Mouse (Mus musculus): ENCODE results near the gene Tinagl1. TPM values are rescaled to one million over a fixed set of nuclear protein-coding genes. Genes with fewer than 3 reads are reported as not detected.

The Tinagl1 gene
- polyA plus RNA-seq, 1 experiment: 1.6 TPM

- Histone ChIP-seq H3K79me2 (ENCODE audit: control insufficient read depth, insufficient read depth) (no peaks in the 10 kb centered on the region), H3K27me3 (ENCODE audit: control insufficient read depth, insufficient read depth, insufficient read length) (no peaks in the 10 kb centered on the region), H3ac (ENCODE audit: control insufficient read depth, insufficient read length) (no peak overlapping the region), H3K4me2 (ENCODE audit: low read depth) (peak overlapping the region; percentile 27), H3K36me3 (ENCODE audit: control insufficient read depth, insufficient read depth) (no peaks in the 10 kb centered on the region), H3K4me3 (no peak overlapping the region)
- TF ChIP-seq USF1 (IDR thresholded peaks at IDR 0.05; ENCODE audit: low read depth) (no peak), TCF12 (IDR thresholded peaks at IDR 0.05; ENCODE audit: insufficient read depth, poor library complexity, severe bottlenecking) (no peak), TCF3 (IDR thresholded peaks at IDR 0.05; ENCODE audit: insufficient read length, low read depth) (no peak)
These were observed 7.1 kb downstream of the Tinagl1 start for GRCm38 (mm10) chr4:130167814-130168213.

GRCm38 (mm10) chr4:130167321-130167720 lies 7.6 kb downstream of the Tinagl1 start:
- H3K79me2 ChIP-seq (ENCODE audit: control insufficient read depth, insufficient read depth): no peaks in the 10 kb centered on the region

GRCm38 (mm10) chr4:130166592-130166991 lies 8.3 kb downstream of the Tinagl1 start:
- TF ChIP-seq TCF3 (IDR thresholded peaks at IDR 0.05; ENCODE audit: insufficient read length, low read depth) (no peak), MYOD1 (IDR thresholded peaks at IDR 0.05; ENCODE audit: control insufficient read depth in 1 of 3, insufficient read length in 2 of 3, low read depth in 2 of 3) (no peak), E2F4 (IDR thresholded peaks at IDR 0.05; ENCODE audit: insufficient read depth) (no peak), POLR2A (IDR thresholded peaks at IDR 0.05; ENCODE audit: insufficient read length, low read depth) (no peak), MAX (IDR thresholded peaks at IDR 0.05; ENCODE audit: low read depth) (no peak), TCF12 (IDR thresholded peaks at IDR 0.05; ENCODE audit: insufficient read depth, poor library complexity, severe bottlenecking) (no peak), SRF (IDR thresholded peaks at IDR 0.05; ENCODE audit: control insufficient read depth, insufficient read length, low read depth) (no peak), POLR2AphosphoS2 (IDR thresholded peaks at IDR 0.05; ENCODE audit: insufficient read length, low read depth) (no peak), USF1 (IDR thresholded peaks at IDR 0.05; ENCODE audit: low read depth) (no peak), CEBPB (IDR thresholded peaks at IDR 0.05; ENCODE audit: insufficient read depth, poor library complexity, severe bottlenecking) (no peak), MYOG (IDR thresholded peaks at IDR 0.05; ENCODE audit: control insufficient read depth in 1 of 3, insufficient read depth in 1 of 3, insufficient read length in 2 of 3, low read depth in 2 of 3) (no peak), REST (IDR thresholded peaks at IDR 0.05; ENCODE audit: insufficient read depth, insufficient read length) (no peak)

More at GRCm38 (mm10) chr4:130167321-130167720, 7.6 kb downstream of the Tinagl1 start:
- Histone ChIP-seq H3K27me3 (ENCODE audit: control insufficient read depth, insufficient read depth, insufficient read length) (no peaks in the 10 kb centered on the region), H3K36me3 (ENCODE audit: control insufficient read depth, insufficient read depth) (no peaks in the 10 kb centered on the region), H3K4me3 (no peak overlapping the region), H3ac (ENCODE audit: control insufficient read depth, insufficient read length) (no peak overlapping the region), H3K4me2 (ENCODE audit: low read depth) (no peak overlapping the region)
- TF ChIP-seq TCF3 (IDR thresholded peaks at IDR 0.05; ENCODE audit: insufficient read length, low read depth) (no peak), MYOD1 (IDR thresholded peaks at IDR 0.05; ENCODE audit: control insufficient read depth in 1 of 3, insufficient read length in 2 of 3, low read depth in 2 of 3) (no peak), POLR2A (IDR thresholded peaks at IDR 0.05; ENCODE audit: insufficient read length, low read depth) (no peak), E2F4 (IDR thresholded peaks at IDR 0.05; ENCODE audit: insufficient read depth) (no peak), REST (IDR thresholded peaks at IDR 0.05; ENCODE audit: insufficient read depth, insufficient read length) (no peak), USF1 (IDR thresholded peaks at IDR 0.05; ENCODE audit: low read depth) (no peak), MYOG (IDR thresholded peaks at IDR 0.05; ENCODE audit: control insufficient read depth in 1 of 3, insufficient read depth in 1 of 3, insufficient read length in 2 of 3, low read depth in 2 of 3) (no peak), POLR2AphosphoS2 (IDR thresholded peaks at IDR 0.05; ENCODE audit: insufficient read length, low read depth) (no peak), SRF (IDR thresholded peaks at IDR 0.05; ENCODE audit: control insufficient read depth, insufficient read length, low read depth) (no peak), MAX (IDR thresholded peaks at IDR 0.05; ENCODE audit: low read depth) (no peak), TCF12 (IDR thresholded peaks at IDR 0.05; ENCODE audit: insufficient read depth, poor library complexity, severe bottlenecking) (no peak), CEBPB (IDR thresholded peaks at IDR 0.05; ENCODE audit: insufficient read depth, poor library complexity, severe bottlenecking) (no peak)

DNA sequence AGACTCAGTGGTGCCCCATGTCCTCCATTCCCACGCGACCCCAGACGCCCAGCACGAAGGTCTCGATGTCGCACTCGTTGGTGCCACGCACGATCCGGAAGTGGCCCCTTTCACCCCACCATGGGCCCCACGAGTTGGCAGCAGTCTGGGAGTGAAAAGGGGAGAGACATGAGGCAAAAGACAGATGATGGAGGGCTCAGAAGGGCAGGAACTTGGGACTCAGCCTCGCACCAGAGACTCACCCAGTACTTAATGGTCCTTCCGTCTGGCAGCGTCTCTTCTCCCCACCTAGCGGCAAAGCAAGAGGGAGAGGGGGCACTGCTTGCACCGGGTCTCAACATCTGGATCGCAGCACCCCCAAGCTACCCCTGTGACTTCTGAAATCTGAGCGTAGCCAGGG lies 8.9 kb downstream of the Tinagl1 start:
- Histone ChIP-seq H3K4me2 (ENCODE audit: low read depth) (no peak overlapping the region), H3K36me3 (ENCODE audit: control insufficient read depth, insufficient read depth) (no peaks in the 10 kb centered on the region), H3K79me2 (ENCODE audit: control insufficient read depth, insufficient read depth) (no peaks in the 10 kb centered on the region), H3K27me3 (ENCODE audit: control insufficient read depth, insufficient read depth, insufficient read length) (no peaks in the 10 kb centered on the region), H3ac (ENCODE audit: control insufficient read depth, insufficient read length) (no peak overlapping the region), H3K4me3 (no peak overlapping the region)
- TF ChIP-seq E2F4 (IDR thresholded peaks at IDR 0.05; ENCODE audit: insufficient read depth) (no peak), MYOG (IDR thresholded peaks at IDR 0.05; ENCODE audit: control insufficient read depth in 1 of 3, insufficient read depth in 1 of 3, insufficient read length in 2 of 3, low read depth in 2 of 3) (no peak), MYOD1 (IDR thresholded peaks at IDR 0.05; ENCODE audit: control insufficient read depth in 1 of 3, insufficient read length in 2 of 3, low read depth in 2 of 3) (no peak), SRF (IDR thresholded peaks at IDR 0.05; ENCODE audit: control insufficient read depth, insufficient read length, low read depth) (no peak), USF1 (IDR thresholded peaks at IDR 0.05; ENCODE audit: low read depth) (no peak), TCF3 (IDR thresholded peaks at IDR 0.05; ENCODE audit: insufficient read length, low read depth) (no peak), POLR2AphosphoS2 (IDR thresholded peaks at IDR 0.05; ENCODE audit: insufficient read length, low read depth) (no peak), REST (IDR thresholded peaks at IDR 0.05; ENCODE audit: insufficient read depth, insufficient read length) (no peak), POLR2A (IDR thresholded peaks at IDR 0.05; ENCODE audit: insufficient read length, low read depth) (no peak), MAX (IDR thresholded peaks at IDR 0.05; ENCODE audit: low read depth) (no peak), TCF12 (IDR thresholded peaks at IDR 0.05; ENCODE audit: insufficient read depth, poor library complexity, severe bottlenecking) (no peak), CEBPB (IDR thresholded peaks at IDR 0.05; ENCODE audit: insufficient read depth, poor library complexity, severe bottlenecking) (no peak)

More at GRCm38 (mm10) chr4:130166592-130166991, 8.3 kb downstream of the Tinagl1 start:
- Histone ChIP-seq H3K4me3 (no peak overlapping the region), H3ac (ENCODE audit: control insufficient read depth, insufficient read length) (no peak overlapping the region), H3K36me3 (ENCODE audit: control insufficient read depth, insufficient read depth) (no peaks in the 10 kb centered on the region), H3K27me3 (ENCODE audit: control insufficient read depth, insufficient read depth, insufficient read length) (no peaks in the 10 kb centered on the region), H3K79me2 (ENCODE audit: control insufficient read depth, insufficient read depth) (no peaks in the 10 kb centered on the region), H3K4me2 (ENCODE audit: low read depth) (no peak overlapping the region)

GRCm38 (mm10) chr4:130164121-130164520 lies 10.8 kb downstream of the Tinagl1 start:
- Histone ChIP-seq H3ac (ENCODE audit: control insufficient read depth, insufficient read length) (no peak overlapping the region), H3K4me2 (ENCODE audit: low read depth) (no peak overlapping the region), H3K27me3 (ENCODE audit: control insufficient read depth, insufficient read depth, insufficient read length) (no peaks in the 10 kb centered on the region), H3K79me2 (ENCODE audit: control insufficient read depth, insufficient read depth) (no peaks in the 10 kb centered on the region), H3K4me3 (no peak overlapping the region), H3K36me3 (ENCODE audit: control insufficient read depth, insufficient read depth) (no peaks in the 10 kb centered on the region)
- no peak for TF ChIP-seq MYOG (IDR thresholded peaks at IDR 0.05; ENCODE audit: control insufficient read depth in 1 of 3, insufficient read depth in 1 of 3, insufficient read length in 2 of 3, low read depth in 2 of 3)
- TF ChIP-seq TCF12 (IDR thresholded peaks at IDR 0.05; ENCODE audit: insufficient read depth, poor library complexity, severe bottlenecking): no peak
- no peak for TF ChIP-seq USF1 (IDR thresholded peaks at IDR 0.05; ENCODE audit: low read depth)
- no peak for TF ChIP-seq MYOD1 (IDR thresholded peaks at IDR 0.05; ENCODE audit: control insufficient read depth in 1 of 3, insufficient read length in 2 of 3, low read depth in 2 of 3)
- TF ChIP-seq MAX (IDR thresholded peaks at IDR 0.05; ENCODE audit: low read depth): no peak
- no peak for TF ChIP-seq CEBPB (IDR thresholded peaks at IDR 0.05; ENCODE audit: insufficient read depth, poor library complexity, severe bottlenecking)
- no peak for TF ChIP-seq POLR2A (IDR thresholded peaks at IDR 0.05; ENCODE audit: insufficient read length, low read depth)
- no peak for TF ChIP-seq POLR2AphosphoS2 (IDR thresholded peaks at IDR 0.05; ENCODE audit: insufficient read length, low read depth)
- no peak for TF ChIP-seq TCF3 (IDR thresholded peaks at IDR 0.05; ENCODE audit: insufficient read length, low read depth)
- TF ChIP-seq REST (IDR thresholded peaks at IDR 0.05; ENCODE audit: insufficient read depth, insufficient read length): no peak
- no peak for TF ChIP-seq E2F4 (IDR thresholded peaks at IDR 0.05; ENCODE audit: insufficient read depth)
- no peak for TF ChIP-seq SRF (IDR thresholded peaks at IDR 0.05; ENCODE audit: control insufficient read depth, insufficient read length, low read depth)
